Mouse (Mus musculus) Patski (cell line): ENCODE results near the gene Nxph2. TPM values are rescaled to one million over a fixed set of nuclear protein-coding genes. Genes with fewer than 3 reads are reported as not detected.
A peak's percentile ranks its signal among the peaks of the same experiment; 100 is the strongest.
"Not testable (repeated sequence)": the region's sequence is repeated elsewhere in the genome, so short reads cannot be mapped to it uniquely, and the experiment has no call there.

Source experiments
- ATAC-seq: fragments of 100-300 bp; one replicate; pipeline ENCODE4 v1.8.0; 2021
- CTCF ChIA-PET: fragments of 350-600 bp; sonication (Branson Sonifier 250); formaldehyde crosslinking; loops from one replicate; lab custom pipeline; 2022; ENCODE audit warnings: inconsistent platforms; lab: Charles Lee
- POLR2A ChIA-PET: fragments of 350-600 bp; sonication (Branson Sonifier 250); formaldehyde crosslinking; loops from one replicate; lab custom pipeline; 2022; ENCODE audit warnings: antibody characterized with exemption, inconsistent platforms; lab: Charles Lee
- DNase-seq: peaks from one replicate; pipeline ENCODE4 v3.0.0-alpha.2; 2011; ENCODE audit warnings: low read depth, low spot score
- H3K27me3 ChIP-seq: fragments of 371-371 bp; one replicate; pipeline ENCODE4 v1.5.1; 2021
- CTCF ChIP-seq: fragments of 100-300 bp; IDR thresholded peaks from one replicate; pipeline ENCODE4 v1.5.1; 2021
- in situ Hi-C: fragments of 300-500 bp; cut with MboI; formaldehyde crosslinking; loops from 3 replicates; pipeline ENCODE4 v1.11.1; 2018; ENCODE audit warnings: low pct_unique_long_range_greater_than_20kb, mixed read lengths
- polyA plus RNA-seq: library from polyadenylated mRNA; unstranded; gene quantifications from one replicate; pipeline ENCODE4 v1.2.3, GENCODE M21; 2021

Gene Nxph2
- not detected for polyA plus RNA-seq

- POLR2A ChIA-PET = no interaction called here
- no peak for DNase-seq
- H3K27me3 ChIP-seq = peaks cover 46% of the 10 kb centered on the region
- no peak for TF ChIP-seq CTCF
- in situ Hi-C loops = loop anchor here (25.0 kb wide), 2 partner anchors 266 to 1066 kb away; no protein-coding TSS in a partner anchor
- ATAC-seq = no peak
- CTCF ChIA-PET = interaction anchor here (1.2 kb wide), 1 partner anchor 133 kb away, joined by 3 read pairs; no protein-coding TSS in a partner anchor
Measured at GRCm38 (mm10) chr2:23320746-23321585, at the start of gene Nxph2. Gene Nxph2, plus strand, starts transcription at chr2:23321246.

GRCm38 (mm10) chr2:23290991-23291390 lies 30.1 kb upstream of the Nxph2 start:
- DNase-seq, ATAC-seq, POLR2A ChIA-PET, in situ Hi-C loops, H3K27me3 ChIP-seq, CTCF ChIA-PET: not testable (repeated sequence)

GRCm38 (mm10) chr2:23314869-23315268 lies 6.2 kb upstream of the Nxph2 start:
- ChIA-PET POLR2A (no interaction called here), CTCF (no interaction called here)
- peak; percentile 39 for TF ChIP-seq CTCF
- DNase-seq (no peak), ATAC-seq (no peak)
- peaks cover 6% of the 10 kb centered on the region for H3K27me3 ChIP-seq
- in situ Hi-C loops = loop anchor here (25.0 kb wide), 2 partner anchors 272 to 1072 kb away; no protein-coding TSS in a partner anchor

Other genes with a start within 250 kb of the Nxph2 start
- gene Mastl, start 165.2 kb upstream of the Nxph2 start, polyA plus RNA-seq = 11.8 TPM
- 60.3 TPM for gene Yme1l1, start 164.9 kb upstream of the Nxph2 start, polyA plus RNA-seq
- not detected for gene 4931423N10Rik, start 113.8 kb upstream of the Nxph2 start, polyA plus RNA-seq